Mouse (Mus musculus): Measurements from ENCODE around the gene Adam1a. TPM values are rescaled to one million over a fixed set of nuclear protein-coding genes. Genes with fewer than 3 reads are reported as not detected.

Gene Adam1a
- polyA plus RNA-seq, 1 experiment, result not detected

- WGBS, result 37% methylated on average over 6 of the region's 6 CpGs
- TF ChIP-seq POLR2A (IDR thresholded peaks at IDR 0.05; ENCODE audit: insufficient read depth, low read depth, low read length), result no peak
- TF ChIP-seq CTCF (IDR thresholded peaks at IDR 0.05; ENCODE audit: insufficient read depth, low read depth, low read length), result no peak
- Histone ChIP-seq H3K4me1 (ENCODE audit: control insufficient read depth, insufficient read depth, low read length) (peaks cover 11% of the 10 kb centered on the region; the same call in 1 of the 2 replicates), H3K27ac (ENCODE audit: insufficient read depth, low read depth, low read length) (peak overlapping the region; percentile 45), H3K4me3 (ENCODE audit: insufficient read depth, low read depth, low read length) (no peak overlapping the region)
These were observed 41.2 kb upstream of the Adam1a start for GRCm38 (mm10) chr5:121586400-121587039.

- Histone ChIP-seq H3K4me1 (ENCODE audit: control insufficient read depth, insufficient read depth, low read length) (peaks cover 7% of the 10 kb centered on the region; the same call in 1 of the 2 replicates), H3K4me3 (ENCODE audit: insufficient read depth, low read depth, low read length) (no peak overlapping the region), H3K27ac (ENCODE audit: insufficient read depth, low read depth, low read length) (peak overlapping the region; percentile 34; the same call in 1 of the 2 replicates)
- WGBS, result 87% methylated on average over 5 of the region's 5 CpGs
- TF ChIP-seq CTCF (IDR thresholded peaks at IDR 0.05; ENCODE audit: insufficient read depth, low read depth, low read length), result no peak
- TF ChIP-seq POLR2A (IDR thresholded peaks at IDR 0.05; ENCODE audit: insufficient read depth, low read depth, low read length), result no peak
These were observed 40.4 kb upstream of the Adam1a start for GRCm38 (mm10) chr5:121585699-121586098.

DNA sequence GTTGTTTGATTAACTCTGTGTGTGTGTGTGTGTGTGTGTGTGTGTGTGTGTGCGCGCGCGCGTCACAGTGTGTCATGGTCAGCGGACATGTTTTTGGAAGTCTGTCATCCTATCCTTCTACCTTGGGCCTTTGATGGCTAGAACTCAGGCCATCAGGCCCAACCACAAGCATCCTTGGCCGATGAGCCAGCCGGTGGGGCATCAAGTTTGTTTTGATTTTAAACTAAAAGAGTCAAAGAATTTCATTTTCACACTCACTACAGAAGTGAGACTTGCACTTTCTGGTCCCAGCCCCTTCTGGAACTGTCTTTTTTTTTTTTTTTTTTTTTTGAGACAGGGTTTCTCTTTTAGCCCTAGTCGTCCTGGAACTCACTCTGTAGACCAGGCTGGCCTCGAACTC lies 39.7 kb upstream of the Adam1a start:
- Histone ChIP-seq H3K4me1 (ENCODE audit: control insufficient read depth, insufficient read depth, low read length) (peaks cover 7% of the 10 kb centered on the region; the same call in 1 of the 2 replicates), H3K27ac (ENCODE audit: insufficient read depth, low read depth, low read length) (no peak overlapping the region), H3K4me3 (ENCODE audit: insufficient read depth, low read depth, low read length) (no peak overlapping the region)
- 98% methylated on average over 10 of the region's 10 CpGs for WGBS
- TF ChIP-seq CTCF (IDR thresholded peaks at IDR 0.05; ENCODE audit: insufficient read depth, low read depth, low read length) (no peak), POLR2A (IDR thresholded peaks at IDR 0.05; ENCODE audit: insufficient read depth, low read depth, low read length) (no peak)

DNA sequence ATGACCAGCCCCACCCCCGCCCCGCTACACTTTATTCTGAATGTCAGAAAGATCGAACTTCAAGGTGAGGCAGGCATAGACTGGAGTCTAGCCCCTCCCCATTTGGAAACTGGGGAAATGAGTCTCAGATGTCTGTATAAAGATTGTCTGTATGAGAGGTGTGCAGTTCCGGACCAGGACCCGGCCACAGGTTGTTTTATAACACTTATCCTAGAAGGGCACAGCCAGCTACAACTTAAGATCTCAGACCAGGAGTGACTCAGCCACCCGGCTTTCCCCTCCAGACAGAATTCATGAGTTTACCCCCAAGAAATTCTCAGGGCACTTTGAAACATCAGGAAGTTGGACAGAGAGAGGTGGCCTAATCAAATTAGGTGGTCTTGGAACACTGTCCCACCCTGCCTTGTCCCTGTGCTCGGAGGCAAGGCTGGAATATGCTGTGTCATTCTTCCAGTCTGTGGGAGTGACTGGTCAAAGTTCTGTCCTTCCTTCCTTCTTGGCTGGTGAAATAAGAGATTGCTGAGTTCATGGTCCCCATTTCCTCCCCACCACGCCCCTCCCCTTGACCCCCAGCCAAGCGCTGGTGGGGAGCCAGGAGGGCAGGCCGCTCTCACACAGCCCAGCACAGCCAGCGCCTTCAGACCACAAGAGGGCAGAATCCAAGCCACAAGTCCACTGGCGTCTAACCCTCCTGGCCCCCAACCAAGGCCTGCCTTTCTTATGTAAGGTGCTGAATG lies 38.7 kb upstream of the Adam1a start:
- TF ChIP-seq POLR2A (IDR thresholded peaks at IDR 0.05; ENCODE audit: insufficient read depth, low read depth, low read length) (no peak), CTCF (IDR thresholded peaks at IDR 0.05; ENCODE audit: insufficient read depth, low read depth, low read length) (peak; percentile 26; the same call in 1 of the 2 replicates)
- WGBS, result 59% methylated on average over 12 of the region's 12 CpGs
- peaks cover 7% of the 10 kb centered on the region; the same call in 1 of the 2 replicates for H3K4me1 ChIP-seq (ENCODE audit: control insufficient read depth, insufficient read depth, low read length)
- peak overlapping the region; percentile 76; the same call in 1 of the 2 replicates for H3K27ac ChIP-seq (ENCODE audit: insufficient read depth, low read depth, low read length)
- no peak overlapping the region for H3K4me3 ChIP-seq (ENCODE audit: insufficient read depth, low read depth, low read length)

DNA sequence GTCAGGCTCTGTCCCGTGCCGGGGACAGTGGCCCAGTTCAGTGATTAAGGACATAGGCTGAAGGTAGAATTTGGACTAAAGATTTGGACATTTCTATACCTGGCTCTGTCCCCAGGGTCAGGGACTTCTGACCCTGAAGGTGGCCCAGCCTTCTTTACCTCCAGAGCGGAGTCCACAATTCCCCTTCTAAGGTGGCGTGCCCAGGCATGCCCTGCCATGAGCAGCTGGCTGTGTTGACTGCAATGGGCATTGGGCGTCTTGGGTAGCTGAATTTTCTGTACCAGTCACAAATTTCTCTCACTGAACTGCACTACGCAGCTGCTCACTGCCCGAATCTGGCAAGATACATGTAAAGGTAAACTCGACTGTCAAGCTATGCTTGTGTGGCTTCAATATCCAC lies 36.7 kb upstream of the Adam1a start:
- Histone ChIP-seq H3K4me1 (ENCODE audit: control insufficient read depth, insufficient read depth, low read length) (peaks cover 7% of the 10 kb centered on the region; the same call in 1 of the 2 replicates), H3K4me3 (ENCODE audit: insufficient read depth, low read depth, low read length) (no peak overlapping the region), H3K27ac (ENCODE audit: insufficient read depth, low read depth, low read length) (no peak overlapping the region)
- 97% methylated on average over 8 of the region's 8 CpGs for WGBS
- no peak for TF ChIP-seq POLR2A (IDR thresholded peaks at IDR 0.05; ENCODE audit: insufficient read depth, low read depth, low read length)
- no peak for TF ChIP-seq CTCF (IDR thresholded peaks at IDR 0.05; ENCODE audit: insufficient read depth, low read depth, low read length)

DNA sequence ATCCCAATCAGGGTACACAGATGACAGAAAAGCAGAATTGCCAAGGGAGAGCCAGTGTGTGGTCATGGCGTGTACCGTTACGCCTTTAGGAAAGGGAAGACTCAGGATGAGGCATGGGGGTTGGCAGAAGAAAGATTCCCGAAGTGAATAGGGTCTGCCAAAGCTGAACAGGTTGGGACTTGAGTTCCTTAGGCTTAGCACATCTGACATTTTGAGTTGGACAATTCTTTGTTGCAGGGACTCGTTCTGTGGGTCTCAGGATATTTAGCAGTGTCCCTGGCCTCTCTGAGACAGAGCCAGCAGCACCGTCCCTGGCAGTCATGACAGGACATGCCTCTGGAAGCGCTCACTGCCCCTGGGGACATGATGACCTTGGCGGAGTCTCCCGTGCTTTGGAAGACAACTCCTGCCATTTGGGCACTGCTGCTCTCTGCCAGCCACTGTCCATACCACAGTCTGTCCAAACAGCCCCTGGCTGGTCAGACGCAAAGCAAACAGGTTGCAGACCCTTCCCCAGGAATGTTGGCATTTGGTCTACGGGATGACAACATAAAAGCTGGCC lies 31.7 kb upstream of the Adam1a start:
- TF ChIP-seq POLR2A (IDR thresholded peaks at IDR 0.05; ENCODE audit: insufficient read depth, low read depth, low read length) (no peak), CTCF (IDR thresholded peaks at IDR 0.05; ENCODE audit: insufficient read depth, low read depth, low read length) (no peak)
- WGBS, result 90% methylated on average over 11 of the region's 11 CpGs

DNA sequence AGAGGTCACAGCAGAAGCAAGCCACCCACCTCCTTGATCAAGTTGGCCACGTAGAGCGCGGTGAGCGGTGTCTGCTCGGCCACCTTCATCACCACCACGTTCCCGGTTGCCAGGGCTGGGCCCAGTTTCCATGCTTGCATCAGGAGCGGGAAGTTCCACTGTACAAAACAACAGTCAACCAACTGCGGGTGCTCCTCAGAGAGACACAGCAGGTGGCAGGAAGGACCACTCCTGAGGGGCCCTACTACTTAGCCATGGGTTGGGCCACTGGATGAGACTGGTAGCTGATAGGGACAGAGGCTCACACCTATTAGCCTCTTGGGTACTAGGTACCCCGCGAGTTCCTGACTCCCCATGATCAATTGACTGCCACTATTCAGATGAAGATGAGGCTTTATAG lies 30.6 kb upstream of the Adam1a start:
- Histone ChIP-seq H3K27ac (ENCODE audit: insufficient read depth, low read depth, low read length) (no peak overlapping the region), H3K4me1 (ENCODE audit: control insufficient read depth, insufficient read depth, low read length) (no peaks in the 10 kb centered on the region), H3K4me3 (ENCODE audit: insufficient read depth, low read depth, low read length) (no peak overlapping the region)
- TF ChIP-seq POLR2A (IDR thresholded peaks at IDR 0.05; ENCODE audit: insufficient read depth, low read depth, low read length) (no peak), CTCF (IDR thresholded peaks at IDR 0.05; ENCODE audit: insufficient read depth, low read depth, low read length) (no peak)
- WGBS, result 96% methylated on average over 11 of the region's 11 CpGs

More for the DNA sequence above, 31.7 kb upstream of the Adam1a start:
- H3K27ac ChIP-seq (ENCODE audit: insufficient read depth, low read depth, low read length), result no peak overlapping the region
- no peak overlapping the region for H3K4me3 ChIP-seq (ENCODE audit: insufficient read depth, low read depth, low read length)
- no peaks in the 10 kb centered on the region for H3K4me1 ChIP-seq (ENCODE audit: control insufficient read depth, insufficient read depth, low read length)

GRCm38 (mm10) chr5:121574145-121574544 lies 28.9 kb upstream of the Adam1a start:
- 91% methylated on average over 13 of the region's 13 CpGs for WGBS
- no peaks in the 10 kb centered on the region for H3K4me1 ChIP-seq (ENCODE audit: control insufficient read depth, insufficient read depth, low read length)
- H3K27ac ChIP-seq (ENCODE audit: insufficient read depth, low read depth, low read length), result no peak overlapping the region
- no peak for TF ChIP-seq CTCF (IDR thresholded peaks at IDR 0.05; ENCODE audit: insufficient read depth, low read depth, low read length)
- TF ChIP-seq POLR2A (IDR thresholded peaks at IDR 0.05; ENCODE audit: insufficient read depth, low read depth, low read length), result no peak
- H3K4me3 ChIP-seq (ENCODE audit: insufficient read depth, low read depth, low read length), result no peak overlapping the region

DNA sequence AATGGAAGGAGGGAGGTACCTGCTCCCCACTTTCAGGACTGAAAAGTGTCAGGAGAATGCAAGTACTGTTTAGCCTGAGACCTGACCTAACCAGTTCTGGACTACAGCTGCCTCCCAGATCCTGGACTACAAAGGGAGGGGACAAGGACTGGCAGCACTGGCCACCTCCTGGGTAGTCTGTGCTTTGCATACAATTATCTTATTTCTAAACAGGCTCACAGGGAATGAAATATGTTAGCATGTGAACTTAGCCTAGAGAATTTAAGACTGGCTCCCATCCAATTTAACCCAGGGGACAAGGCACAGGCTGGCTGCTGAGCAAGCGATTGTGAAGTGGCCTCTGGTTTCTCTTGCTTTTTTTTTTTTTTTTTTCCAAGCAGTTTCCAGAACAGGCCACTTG lies 25.5 kb upstream of the Adam1a start:
- 56% methylated on average over 1 of the region's 1 CpGs for WGBS
- TF ChIP-seq POLR2A (IDR thresholded peaks at IDR 0.05; ENCODE audit: insufficient read depth, low read depth, low read length) (no peak), CTCF (IDR thresholded peaks at IDR 0.05; ENCODE audit: insufficient read depth, low read depth, low read length) (no peak)

More for the DNA sequence above, 25.5 kb upstream of the Adam1a start:
- H3K4me1 ChIP-seq (ENCODE audit: control insufficient read depth, insufficient read depth, low read length), result no peaks in the 10 kb centered on the region
- no peak overlapping the region for H3K4me3 ChIP-seq (ENCODE audit: insufficient read depth, low read depth, low read length)
- H3K27ac ChIP-seq (ENCODE audit: insufficient read depth, low read depth, low read length), result no peak overlapping the region
